Mouse (Mus musculus) CH12.LX (cell line): ENCODE results near the gene Atp2b4. TPM values are rescaled to one million over a fixed set of nuclear protein-coding genes. Genes with fewer than 3 reads are reported as not detected.

ENCODE experiments used
- DNase-seq: peaks from one replicate; pipeline ENCODE4 v3.0.0-alpha.2; 2013; ENCODE audit errors: extremely low read depth
- H3K27ac ChIP-seq: 2 replicates; pipeline ENCODE4 v1.5.1; 2012; ENCODE audit warnings: low read depth, mild to moderate bottlenecking, control low read depth, moderate library complexity; ENCODE audit not compliant: insufficient read depth
- H3K27me3 ChIP-seq: replicated peaks from 2 replicates; pipeline ENCODE3; 2012; ENCODE audit warnings: inconsistent platforms
- H3K36me3 ChIP-seq, 2 experiments: replicated peaks in 1 of 2; 2 replicates each; pipeline versions ENCODE3 to v1.6.1; 2012; ENCODE audit warnings: inconsistent platforms in 1 of 2, low read length in 1 of 2, mild to moderate bottlenecking in 1 of 2, mixed read lengths in 1 of 2, moderate library complexity in 1 of 2; ENCODE audit not compliant: control insufficient read depth in 1 of 2, insufficient read depth in 1 of 2
- H3K4me1 ChIP-seq, 2 experiments: 2 replicates each; pipeline ENCODE4 v1.6.1; 2012; ENCODE audit warnings: inconsistent platforms in 1 of 2, moderate library complexity in 1 of 2; ENCODE audit not compliant: insufficient read depth in 2 of 2, control insufficient read depth in 1 of 2
- H3K4me2 ChIP-seq: 2 replicates; pipeline ENCODE4 v1.6.1; 2012; ENCODE audit warnings: low read depth, mild to moderate bottlenecking, control low read depth; ENCODE audit not compliant: poor library complexity, insufficient read depth, severe bottlenecking
- H3K4me3 ChIP-seq, 3 experiments: fragments of 150-350 bp in 1 of 3; sonication (generic) in 1 of 3; replicated peaks in 1 of 3; 2 replicates each; pipeline versions ENCODE3 to v1.5.1; 2011 to 2012; ENCODE audit warnings: low read depth in 2 of 3, low read length in 2 of 3, mild to moderate bottlenecking in 2 of 3, moderate library complexity in 2 of 3, control low read depth in 1 of 3, improper control_type of control experiment in 1 of 3, inconsistent platforms in 1 of 3, mixed read lengths in 1 of 3; ENCODE audit not compliant: poor library complexity in 1 of 3
- H3K79me2 ChIP-seq: replicated peaks from 2 replicates; pipeline ENCODE4 v1.6.1; 2012; ENCODE audit warnings: mild to moderate bottlenecking, moderate library complexity; ENCODE audit not compliant: control insufficient read depth, poor library complexity, insufficient read depth, severe bottlenecking; ENCODE audit errors: extremely low read depth
- H3K9ac ChIP-seq: 2 replicates; pipeline ENCODE4 v1.6.1; 2012; ENCODE audit warnings: low read depth, mild to moderate bottlenecking, control low read depth, moderate library complexity; ENCODE audit not compliant: insufficient read depth
- H3K9me3 ChIP-seq: replicated peaks from 2 replicates; pipeline ENCODE3; 2012; ENCODE audit warnings: low read length, inconsistent platforms, mixed read lengths
- CHD2 ChIP-seq: IDR thresholded peaks from 2 replicates; pipeline ENCODE4 v1.6.1; 2011; ENCODE audit warnings: low read length, improper control_type of control experiment
- CTCF ChIP-seq, 2 experiments: IDR thresholded peaks in 1 of 2; conservative IDR thresholded peaks in 1 of 2; 2 replicates each; pipeline ENCODE4 v1.5.1; 2011 to 2012; ENCODE audit warnings: low read depth in 2 of 2, low read length in 2 of 2, improper control_type of control experiment in 1 of 2, inconsistent platforms in 1 of 2, mild to moderate bottlenecking in 1 of 2, moderate library complexity in 1 of 2
- E2F4 ChIP-seq: IDR thresholded peaks from 2 replicates; pipeline ENCODE4 v1.6.1; 2011; ENCODE audit warnings: low read depth, low read length, improper control_type of control experiment; ENCODE audit not compliant: insufficient replicate concordance
- ELF1 ChIP-seq: IDR thresholded peaks from 2 replicates; pipeline ENCODE4 v1.6.1; 2014; ENCODE audit warnings: low read depth, mild to moderate bottlenecking, inconsistent platforms, low read length, improper control_type of control experiment
- GABPA ChIP-seq: IDR thresholded peaks from 2 replicates; pipeline ENCODE4 v1.6.1; 2012; ENCODE audit warnings: low read depth, low read length, improper control_type of control experiment, inconsistent platforms; ENCODE audit not compliant: insufficient replicate concordance
- HCFC1 ChIP-seq: IDR thresholded peaks from 2 replicates; pipeline ENCODE4 v1.6.1; 2012; ENCODE audit warnings: low read depth, mild to moderate bottlenecking, inconsistent platforms, low read length, improper control_type of control experiment
- JUND ChIP-seq: conservative IDR thresholded peaks from 2 replicates; pipeline ENCODE4 v1.6.1; 2011; ENCODE audit warnings: low read depth, low read length, improper control_type of control experiment
- MAFK ChIP-seq: IDR thresholded peaks from 2 replicates; pipeline ENCODE4 v1.6.1; 2011; ENCODE audit warnings: low read length, improper control_type of control experiment; ENCODE audit not compliant: insufficient replicate concordance
- MXI1 ChIP-seq: IDR thresholded peaks from 2 replicates; pipeline ENCODE4 v1.6.1; 2011; ENCODE audit warnings: mild to moderate bottlenecking, low read depth, low read length, improper control_type of control experiment
- MYC ChIP-seq: IDR thresholded peaks from 2 replicates; pipeline ENCODE4 v1.6.1; 2011; ENCODE audit warnings: low read depth, mild to moderate bottlenecking, improper control_type of control experiment, low read length
- NELFE ChIP-seq: IDR thresholded peaks from 2 replicates; pipeline ENCODE4 v1.6.1; 2011; ENCODE audit warnings: low read depth, low read length, improper control_type of control experiment
- NRF1 ChIP-seq: IDR thresholded peaks from 2 replicates; pipeline ENCODE4 v1.6.1; 2014; ENCODE audit warnings: low read depth, mild to moderate bottlenecking, inconsistent platforms, low read length, improper control_type of control experiment, moderate library complexity
- POLR2A ChIP-seq: IDR thresholded peaks from 2 replicates; pipeline ENCODE4 v1.6.1; 2011; ENCODE audit warnings: low read depth, mild to moderate bottlenecking, improper control_type of control experiment, low read length
- POLR2AphosphoS2 ChIP-seq: IDR thresholded peaks from 2 replicates; pipeline ENCODE4 v1.6.1; 2011; ENCODE audit warnings: low read depth, low read length, improper control_type of control experiment
- RAD21 ChIP-seq: IDR thresholded peaks from 2 replicates; pipeline ENCODE4 v1.6.1; 2011; ENCODE audit warnings: low read depth, mild to moderate bottlenecking, low read length, improper control_type of control experiment, moderate library complexity
- RCOR1 ChIP-seq: conservative IDR thresholded peaks from 2 replicates; pipeline ENCODE4 v1.6.1; 2012; ENCODE audit warnings: low read depth, mild to moderate bottlenecking, inconsistent platforms, low read length, improper control_type of control experiment
- TBP ChIP-seq: conservative IDR thresholded peaks from 2 replicates; pipeline ENCODE4 v1.6.1; 2011; ENCODE audit warnings: low read depth, low read length, improper control_type of control experiment
- TCF12 ChIP-seq: IDR thresholded peaks from 2 replicates; pipeline ENCODE4 v1.6.1; 2014; ENCODE audit warnings: low read depth, mild to moderate bottlenecking, inconsistent platforms, low read length, improper control_type of control experiment
- ZC3H11A ChIP-seq: IDR thresholded peaks from 2 replicates; pipeline ENCODE4 v1.6.1; 2012; ENCODE audit warnings: low read depth, mild to moderate bottlenecking, inconsistent platforms, low read length, improper control_type of control experiment
- ZNF384 ChIP-seq: IDR thresholded peaks from 2 replicates; pipeline ENCODE4 v1.6.1; 2012; ENCODE audit warnings: low read depth, low read length, improper control_type of control experiment, inconsistent platforms
- dilution Hi-C: fragments of 300-500 bp; cut with MboI; formaldehyde crosslinking; loops from 2 replicates; pipeline ENCODE4 v1.14.3; 2020; ENCODE audit warnings: low sequenced_read_pairs; ENCODE audit not compliant: extremely low pct_unique_long_range_greater_than_20kb, extremely low pct_ligation_motif_present
- in situ Hi-C: fragments of 300-500 bp; cut with MboI; formaldehyde crosslinking; loops from 3 replicates; pipeline ENCODE4 v1.14.3; 2019; ENCODE audit warnings: low sequenced_read_pairs, low pct_ligation_motif_present, low pct_unique_long_range_greater_than_20kb, mixed read lengths
- polyA plus RNA-seq: library from polyadenylated mRNA; unstranded; fragments of >175 nt; gene quantifications from 2 replicates; pipeline ENCODE4 v1.2.1, GENCODE M21; 2012; ENCODE audit warnings: low read depth; ENCODE audit not compliant: insufficient read length
- total RNA-seq, 2 experiments: library from RNA; depleted of rRNA; stranded (reverse); fragments of 300-350 nt in 1 of 2; fragments of >200 nt in 1 of 2; gene quantifications; 2 replicates each; pipeline ENCODE4 v1.2.3; 2012 to 2014

The Atp2b4 gene
- total and polyA plus RNA-seq, 3 experiments, result 6.9 to 18.4 (median 17.5) TPM

- no peaks in the 10 kb centered on the region for H3K27me3 ChIP-seq
- dilution Hi-C loops, result no loop called here
- peaks cover 34 to 84% of the 10 kb centered on the region in 2 experiments for H3K36me3 ChIP-seq
Observed at GRCm38 (mm10) chr1:133711376-133711775, 89.5 kb downstream of the Atp2b4 start.

DNA sequence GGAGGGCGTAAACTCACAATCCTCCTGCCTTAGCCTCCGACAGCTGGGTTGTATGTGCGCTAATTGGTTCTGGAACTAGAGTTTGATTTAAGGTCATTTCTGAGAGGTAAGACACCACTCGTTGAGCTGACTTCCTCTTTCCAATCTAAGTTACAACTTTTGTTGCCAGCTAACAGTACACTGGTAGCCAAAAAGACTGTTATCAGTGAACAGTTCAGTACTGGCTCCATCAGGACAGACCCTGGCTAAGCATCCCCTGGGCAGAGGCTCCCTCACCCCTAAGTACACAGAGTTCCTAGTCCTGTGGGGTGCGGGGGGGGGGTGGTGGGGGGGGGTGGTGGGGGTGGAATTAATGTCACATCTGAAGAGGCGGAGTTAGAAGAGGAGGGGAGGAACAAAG is 89.9 kb downstream of the Atp2b4 start:
- Histone ChIP-seq H3K27ac (no peak overlapping the region), H3K9ac (no peak overlapping the region), H3K4me2 (no peak overlapping the region), H3K27me3 (no peaks in the 10 kb centered on the region), H3K9me3 (no peaks in the 10 kb centered on the region), H3K36me3 (peaks cover 36 to 83% of the 10 kb centered on the region in 2 experiments), H3K79me2 (no peaks in the 10 kb centered on the region), H3K4me1 (peaks cover 14 to 42% of the 10 kb centered on the region in 2 experiments), H3K4me3 (no peak overlapping the region)
- DNase-seq, result no peak
- TF ChIP-seq RCOR1, result no peak
- no peak for TF ChIP-seq JUND
- no peak for TF ChIP-seq TBP
- TF ChIP-seq TCF12, result no peak
- in situ Hi-C loops (no loop called here), dilution Hi-C loops (no loop called here)

More at GRCm38 (mm10) chr1:133711376-133711775, 89.5 kb downstream of the Atp2b4 start:
- no peak for DNase-seq
- Histone ChIP-seq H3K9ac (no peak overlapping the region), H3K27ac (no peak overlapping the region), H3K4me2 (no peak overlapping the region), H3K9me3 (no peaks in the 10 kb centered on the region), H3K4me3 (no peak overlapping the region), H3K79me2 (no peaks in the 10 kb centered on the region), H3K4me1 (peaks cover 14 to 42% of the 10 kb centered on the region in 2 experiments)
- in situ Hi-C loops, result no loop called here
- TF ChIP-seq CTCF (conservative IDR thresholded peaks at IDR 0.05 in 1 of 2, IDR thresholded peaks at IDR 0.05 in 1 of 2; ENCODE audit: low read depth in 2 of 2, low read length in 2 of 2), result no peak
- no peak for TF ChIP-seq MAFK

DNA sequence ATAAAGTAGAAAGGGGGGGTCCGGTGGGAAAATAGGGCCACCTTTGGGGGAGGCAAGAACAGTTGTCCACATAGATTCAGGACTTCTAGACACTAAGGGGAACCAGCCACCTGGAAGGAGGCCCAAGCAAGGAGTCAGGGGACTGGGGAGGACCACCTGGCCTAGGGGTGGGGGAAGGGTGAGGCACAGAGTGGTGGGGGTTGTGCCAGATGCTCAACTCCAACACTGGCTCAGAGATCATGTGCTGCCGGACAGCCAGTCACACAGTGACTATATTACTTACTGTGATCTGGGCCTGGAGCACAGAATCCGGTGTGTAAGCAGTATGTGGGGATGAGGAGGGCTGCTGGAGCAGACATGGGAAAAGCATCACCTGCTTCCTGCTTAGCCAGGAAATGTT is 91.5 kb downstream of the Atp2b4 start:
- TF ChIP-seq MXI1, result no peak
- no peak for TF ChIP-seq RAD21
- no peak for TF ChIP-seq GABPA
- TF ChIP-seq POLR2A, result no peak
- TF ChIP-seq NELFE, result no peak
- TF ChIP-seq POLR2AphosphoS2, result no peak
- TF ChIP-seq ELF1, result no peak
- no peak for TF ChIP-seq MYC
- TF ChIP-seq NRF1, result no peak
- TF ChIP-seq CHD2, result no peak
- no peak for TF ChIP-seq ZC3H11A
- no peak for TF ChIP-seq HCFC1
- TF ChIP-seq E2F4, result no peak
- no peak for TF ChIP-seq ZNF384
- no peaks in the 10 kb centered on the region for H3K79me2 ChIP-seq
- peaks cover 14 to 42% of the 10 kb centered on the region in 2 experiments for H3K4me1 ChIP-seq
- no peak for DNase-seq
- H3K27ac ChIP-seq, result no peak overlapping the region
- dilution Hi-C loops, result no loop called here
- no peak overlapping the region for H3K4me3 ChIP-seq
- no peak overlapping the region for H3K9ac ChIP-seq
- in situ Hi-C loops, result no loop called here
- no peak overlapping the region for H3K4me2 ChIP-seq
- peaks cover 26 to 78% of the 10 kb centered on the region in 2 experiments for H3K36me3 ChIP-seq
- H3K27me3 ChIP-seq, result no peaks in the 10 kb centered on the region
- no peaks in the 10 kb centered on the region for H3K9me3 ChIP-seq
